Comparison of ENCODE assay signal across 13 mouse cellular contexts in genomic region chr4:31425716-31426115, GRCm38 (mm10).
"Had no signal": no experiment of that assay in that cellular context is flagged by ENCODE, and none has a peak within 500 bp of the region (broad histone marks: within the 10 kb centered on the region; RNA-seq: fewer than 3 reads in every experiment).

No protein-coding gene starts in this region.

- H3K27ac ChIP-seq: layer of hippocampus, adult 2 months; limb, embryonic 13.5 days; midbrain, embryonic 12.5 days; neural tube, embryonic 15.5 days had no signal

- H3K36me3 ChIP-seq: limb, embryonic 13.5 days; midbrain, embryonic 12.5 days; neural tube, embryonic 15.5 days had no signal

- H3K9ac ChIP-seq: limb, embryonic 13.5 days; lung, embryonic 14.5 days; midbrain, embryonic 12.5 days; neural tube, embryonic 15.5 days had no signal

- H3K4me3 ChIP-seq: layer of hippocampus, adult 2 months; limb, embryonic 13.5 days; midbrain, embryonic 12.5 days; neural tube, embryonic 15.5 days had no signal

- H3K9me3 ChIP-seq: limb, embryonic 13.5 days; midbrain, embryonic 12.5 days; neural tube, embryonic 15.5 days had no signal

- ATAC-seq: midbrain, embryonic 16.5 days had no signal

- DNase-seq: kidney, postnatal 10 days; kidney, postnatal 4 days; lung, embryonic 14.5 days; lung, postnatal 10 days; lung, postnatal 4 days; right cerebral cortex, adult 18-20 months; right cerebral cortex, postnatal 25 days; thymus, postnatal 36 days had no signal

- H3K27me3 ChIP-seq: neural tube, embryonic 15.5 days had no signal

- H3K4me1 ChIP-seq: midbrain, embryonic 12.5 days had no signal

- H3K4me2 ChIP-seq: limb, embryonic 13.5 days; lung, embryonic 14.5 days; midbrain, embryonic 12.5 days; neural tube, embryonic 15.5 days had no signal
